Mouse (Mus musculus) stomach, postnatal 0 days (tissue): ENCODE results near the gene Pnrc1. TPM values are rescaled to one million over a fixed set of nuclear protein-coding genes. Genes with fewer than 3 reads are reported as not detected.
"Not testable (repeated sequence)": the region's sequence is repeated elsewhere in the genome, so short reads cannot be mapped to it uniquely, and the experiment has no call there.

Experiments used
- ATAC-seq: fragments of 200-750 bp; cut with Nextera tagmentation; 2 replicates; pipeline ENCODE4 v1.8.0; 2017; ENCODE audit not compliant: low FRiP score, low TSS enrichment
- DNase-seq: peaks from one replicate; pipeline ENCODE4 v3.0.0-alpha.2; 2016; ENCODE audit warnings: low spot score
- H3K27ac ChIP-seq: fragments of 300-500 bp; sonication (generic); replicated peaks from 2 replicates; pipeline ENCODE4 v1.5.1; 2014; ENCODE audit warnings: mild to moderate bottlenecking, control low read depth
- H3K27me3 ChIP-seq: fragments of 300-500 bp; sonication (generic); 2 replicates; pipeline ENCODE4 v1.6.1; 2014; ENCODE audit warnings: low read length; ENCODE audit not compliant: control insufficient read depth, insufficient read depth
- H3K36me3 ChIP-seq: fragments of 300-500 bp; sonication (generic); 2 replicates; pipeline ENCODE4 v1.6.1; 2014; ENCODE audit warnings: low read length, mixed read lengths; ENCODE audit not compliant: control insufficient read depth, insufficient read depth
- H3K4me1 ChIP-seq: fragments of 300-500 bp; sonication (generic); replicated peaks from 2 replicates; pipeline ENCODE4 v1.6.1; 2014; ENCODE audit warnings: antibody characterized with exemption; ENCODE audit not compliant: control insufficient read depth, insufficient read depth
- H3K4me2 ChIP-seq: fragments of 300-500 bp; sonication (generic); replicated peaks from 2 replicates; pipeline ENCODE4 v1.6.1; 2014; ENCODE audit warnings: low read depth, mild to moderate bottlenecking, control low read depth, moderate library complexity
- H3K4me3 ChIP-seq: fragments of 300-500 bp; sonication (generic); 2 replicates; pipeline ENCODE4 v1.5.1; 2014; ENCODE audit warnings: low read depth, low read length, control low read depth
- H3K9ac ChIP-seq: fragments of 300-500 bp; sonication (generic); 2 replicates; pipeline ENCODE4 v1.6.1; 2014; ENCODE audit warnings: mild to moderate bottlenecking, low read length, control low read depth, mixed read lengths
- H3K9me3 ChIP-seq: fragments of 300-500 bp; sonication (generic); 2 replicates; pipeline ENCODE4 v1.6.1; 2016; ENCODE audit warnings: low read length; ENCODE audit not compliant: control insufficient read depth
- CTCF ChIP-seq: IDR thresholded peaks from 2 replicates; pipeline ENCODE4 v1.5.1; 2016; ENCODE audit warnings: antibody characterized with exemption, low read depth, mild to moderate bottlenecking, moderate library complexity
- EP300 ChIP-seq: optimal IDR thresholded peaks from 2 replicates; pipeline ENCODE3; 2016; ENCODE audit warnings: antibody characterized with exemption
- WGBS: fragments of 180-500 bp; shearing (Covaris S2); extraction: QIAGEN DNeasy Blood & Tissue Kit; methylation state at CpG from one replicate; pipeline ENCODE4 v1.1.7; 2014; 5-methylcytosine and 5-hydroxymethylcytosine counted together
- polyA plus RNA-seq: library from polyadenylated mRNA; unstranded; fragments of >200 nt; fragmentation: Nextera tagmentation; extraction: Ambion mirVana; gene quantifications from 2 replicates; pipeline ENCODE4 v1.2.1, GENCODE M21; 2015

The Pnrc1 gene
- polyA plus RNA-seq, 1 experiment from 2014 or later: 69.3 TPM

DNA sequence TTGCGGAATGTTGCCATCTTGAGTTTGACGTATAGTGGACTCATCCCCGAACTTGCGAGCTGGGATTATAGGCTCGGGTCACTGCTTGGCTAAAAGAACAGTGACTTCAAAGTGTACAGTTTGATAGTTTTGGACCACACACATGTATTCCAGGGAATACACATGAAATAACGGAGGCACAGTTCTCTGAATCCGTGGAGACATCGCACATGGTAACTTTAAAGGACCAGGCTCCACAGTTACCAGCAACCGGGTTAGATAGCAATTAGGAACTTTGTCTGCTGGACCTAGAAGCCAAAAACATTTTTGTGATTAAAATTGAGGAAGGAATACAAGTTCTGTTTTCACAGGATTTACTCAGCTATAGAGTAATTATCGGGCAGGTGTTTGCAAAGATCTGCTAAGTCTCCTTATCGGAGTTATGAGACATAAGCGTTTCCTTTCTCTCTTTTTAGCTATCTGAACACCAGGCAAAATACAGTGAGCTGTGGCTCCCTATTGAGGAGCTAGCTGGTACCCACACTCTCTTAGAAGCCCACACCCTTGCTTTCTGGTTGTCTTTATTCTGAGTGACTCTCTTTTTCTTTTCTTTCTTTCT is 21.0 kb upstream of the Pnrc1 start:
- Histone ChIP-seq H3K4me3 (peak overlapping the region; percentile 90), H3K9ac (peak overlapping the region; percentile 81), H3K4me2 (peak overlapping the region; percentile 64), H3K27me3 (no peaks in the 10 kb centered on the region), H3K9me3 (no peaks in the 10 kb centered on the region), H3K4me1 (no peaks in the 10 kb centered on the region), H3K27ac (no peak overlapping the region), H3K36me3 (no peaks in the 10 kb centered on the region)
- TF ChIP-seq CTCF: no peak
- no peak for TF ChIP-seq EP300
- 10% methylated on average over 12 of the region's 12 CpGs for WGBS
- ATAC-seq (no peak), DNase-seq (no peak)

GRCm38 (mm10) chr4:33309764-33310757 is 20.1 kb upstream of the Pnrc1 start, which contains the start of gene Rngtt:
TSS of gene Rngtt (plus strand) at chr4:33310311.
- WGBS: 3% methylated on average over 58 of the region's 60 CpGs
- Histone ChIP-seq H3K9me3 (no peaks in the 10 kb centered on the region), H3K27me3 (no peaks in the 10 kb centered on the region), H3K27ac (peak within 1 kb of the TSS; percentile 69; the same call in 1 of the 2 replicates), H3K4me2 (peak within 1 kb of the TSS; percentile 64), H3K9ac (peak within 1 kb of the TSS; percentile 81), H3K36me3 (no peaks in the 10 kb centered on the region), H3K4me3 (peak within 1 kb of the TSS; percentile 90), H3K4me1 (no peaks in the 10 kb centered on the region)
- TF ChIP-seq CTCF (peak; percentile 27), EP300 (no peak)
- ATAC-seq (peak; percentile 98), DNase-seq (peak; percentile 98)

DNA sequence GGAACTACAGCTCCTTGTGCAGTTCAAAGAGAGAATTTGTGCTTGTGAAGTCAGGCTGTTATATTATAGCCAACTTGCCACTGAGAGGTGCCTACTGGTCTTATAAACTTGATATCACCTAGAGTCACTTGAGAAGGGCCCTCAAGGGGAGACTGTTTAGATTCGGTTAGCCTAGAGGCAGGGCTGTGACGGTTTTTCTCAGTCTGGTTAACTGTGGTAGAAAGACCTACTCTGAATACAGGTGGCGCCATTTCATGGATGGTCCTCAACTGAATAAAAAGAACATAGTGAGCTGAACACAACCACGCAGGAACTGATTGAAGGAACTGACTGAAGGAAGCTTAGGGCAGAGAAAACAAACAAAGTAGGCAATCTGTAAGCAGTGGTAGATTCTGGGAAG is 17.2 kb upstream of the Pnrc1 start:
- no peak overlapping the region for H3K27ac ChIP-seq
- H3K4me1 ChIP-seq: no peaks in the 10 kb centered on the region
- H3K27me3 ChIP-seq: no peaks in the 10 kb centered on the region
- ATAC-seq (no peak), DNase-seq (no peak)
- H3K36me3 ChIP-seq: no peaks in the 10 kb centered on the region
- TF ChIP-seq EP300 (no peak), CTCF (peak; percentile 11; the same call in 1 of the 2 replicates)
- 72% methylated on average over 4 of the region's 4 CpGs for WGBS
- no peak overlapping the region for H3K9ac ChIP-seq
- no peaks in the 10 kb centered on the region for H3K9me3 ChIP-seq
- no peak overlapping the region for H3K4me2 ChIP-seq
- no peak overlapping the region for H3K4me3 ChIP-seq

DNA sequence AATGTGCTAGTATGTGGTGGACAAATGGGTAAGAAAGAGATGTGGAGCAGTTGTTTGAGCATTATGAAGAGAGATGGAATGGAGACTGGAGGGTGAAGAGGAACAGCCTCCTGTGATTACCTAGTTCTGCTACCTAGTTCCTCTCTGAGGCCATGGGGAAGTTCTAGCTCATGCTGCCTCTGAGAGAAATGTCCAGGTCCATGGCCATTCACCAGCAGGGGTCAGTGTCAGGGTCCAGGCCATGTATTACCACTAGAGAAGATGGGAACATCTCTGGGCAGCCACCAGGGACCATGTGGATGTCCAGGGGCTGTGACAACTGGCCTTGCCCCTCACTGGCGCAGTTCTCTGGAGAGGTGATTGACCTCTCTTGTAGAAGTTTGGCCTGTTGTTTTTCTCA is 13.1 kb upstream of the Pnrc1 start:
- Histone ChIP-seq H3K4me3 (no peak overlapping the region), H3K4me1 (no peaks in the 10 kb centered on the region), H3K9me3 (no peaks in the 10 kb centered on the region), H3K9ac (no peak overlapping the region), H3K27me3 (no peaks in the 10 kb centered on the region), H3K4me2 (no peak overlapping the region), H3K36me3 (no peaks in the 10 kb centered on the region), H3K27ac (no peak overlapping the region)
- DNase-seq (no peak), ATAC-seq (no peak)
- WGBS: 86% methylated on average over 1 of the region's 1 CpGs
- TF ChIP-seq CTCF: peak; percentile 10; the same call in 1 of the 2 replicates
- TF ChIP-seq EP300: no peak

- H3K4me1 ChIP-seq, DNase-seq, H3K4me3 ChIP-seq, H3K4me2 ChIP-seq, H3K27ac ChIP-seq, H3K9me3 ChIP-seq, H3K36me3 ChIP-seq, H3K9ac ChIP-seq, ATAC-seq, H3K27me3 ChIP-seq: not testable (repeated sequence)
- WGBS: 87% methylated on average over 6 of the region's 6 CpGs
Measured at GRCm38 (mm10) chr4:33300891-33301665, 11.1 kb upstream of the Pnrc1 start.
